Mouse (Mus musculus) midbrain, embryonic 15.5 days (tissue): ENCODE results near the gene Itm2b. TPM values are rescaled to one million over a fixed set of nuclear protein-coding genes. Genes with fewer than 3 reads are reported as not detected.

Experiments
- ATAC-seq: fragments of 200-750 bp; cut with Nextera tagmentation; replicated peaks from 2 replicates; pipeline ENCODE4 v1.8.0; 2017; ENCODE audit warnings: moderate TSS enrichment
- H3K27ac ChIP-seq: fragments of 300-500 bp; sonication (generic); 2 replicates; pipeline ENCODE4 v1.5.1; 2015; ENCODE audit warnings: mild to moderate bottlenecking, inconsistent platforms
- H3K27me3 ChIP-seq: fragments of 300-500 bp; sonication (generic); replicated peaks from 2 replicates; pipeline ENCODE4 v1.6.1; 2015; ENCODE audit warnings: inconsistent platforms
- H3K36me3 ChIP-seq: fragments of 300-500 bp; sonication (generic); replicated peaks from 2 replicates; pipeline ENCODE4 v1.6.1; 2015; ENCODE audit warnings: inconsistent platforms
- H3K4me1 ChIP-seq: fragments of 300-500 bp; sonication (generic); 2 replicates; pipeline ENCODE4 v1.6.1; 2015; ENCODE audit warnings: inconsistent platforms
- H3K4me2 ChIP-seq: fragments of 300-500 bp; sonication (generic); 2 replicates; pipeline ENCODE4 v1.6.1; 2015; ENCODE audit warnings: inconsistent platforms, mild to moderate bottlenecking, moderate library complexity
- H3K4me3 ChIP-seq: fragments of 300-500 bp; sonication (generic); 2 replicates; pipeline ENCODE4 v1.5.1; 2015; ENCODE audit warnings: mild to moderate bottlenecking, inconsistent platforms
- H3K9ac ChIP-seq: fragments of 300-500 bp; sonication (generic); 2 replicates; pipeline ENCODE4 v1.6.1; 2015; ENCODE audit warnings: mild to moderate bottlenecking, inconsistent platforms
- H3K9me3 ChIP-seq: fragments of 300-500 bp; sonication (generic); 2 replicates; pipeline ENCODE4 v1.6.1; 2016; ENCODE audit warnings: inconsistent platforms
- WGBS: fragments of 180-500 bp; shearing (Covaris S2); methylation state at CpG from one replicate; pipeline ENCODE4 v1.1.7; 2015; ENCODE audit warnings: mixed read lengths; 5-methylcytosine and 5-hydroxymethylcytosine counted together
- polyA plus RNA-seq: library from polyadenylated mRNA; unstranded; fragments of >200 nt; fragmentation: Nextera tagmentation; extraction: Ambion mirVana; gene quantifications from 2 replicates; pipeline ENCODE4 v1.2.1, GENCODE M21; 2015

The Itm2b gene
- polyA plus RNA-seq, result 590 and 626 TPM in 2 replicates

DNA sequence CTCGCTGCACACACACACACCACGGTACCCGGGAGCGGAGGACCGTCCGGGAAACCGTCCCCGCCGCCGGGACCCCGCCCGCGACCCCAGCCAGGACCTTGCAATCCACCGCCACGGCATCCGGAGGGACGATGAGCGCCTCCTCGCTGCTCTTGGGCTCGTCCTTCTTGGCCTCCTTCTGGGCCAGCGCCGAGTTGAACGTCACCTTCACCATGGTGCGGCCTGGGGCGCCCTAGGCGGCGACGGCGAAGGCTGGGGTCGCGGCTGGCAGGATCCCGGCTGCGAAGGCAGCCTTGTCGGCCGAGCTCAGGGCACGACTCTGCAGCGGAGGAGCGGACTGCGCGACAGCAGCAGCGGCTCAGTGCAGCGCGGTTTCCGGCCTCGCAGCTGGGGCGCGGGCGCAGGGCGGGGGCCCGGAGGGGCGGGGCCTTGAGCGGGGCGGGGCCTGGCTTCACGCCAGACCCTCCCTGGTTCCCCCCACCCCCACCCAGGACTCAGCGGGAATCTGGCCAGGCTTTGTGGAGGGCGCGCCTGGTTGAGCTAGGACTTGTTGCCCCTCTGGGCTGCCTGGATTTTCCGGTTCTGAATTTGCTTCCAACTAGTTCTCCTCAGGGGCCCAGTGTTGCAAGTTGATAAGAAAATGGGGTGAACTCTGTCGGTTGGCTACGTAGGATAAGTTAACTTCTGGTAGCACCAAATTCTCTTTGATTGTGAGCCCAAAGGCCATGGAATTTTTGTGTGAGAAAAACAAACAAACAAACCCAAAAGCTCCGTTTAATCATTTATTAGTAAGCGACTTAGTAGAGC is at the start of gene Itm2b:
TSS of gene Itm2b (minus strand) at position 377 of the 807 bp plus-strand sequence.
- Histone ChIP-seq H3K9me3 (no peaks in the 10 kb centered on the region), H3K4me2 (peak within 1 kb of the TSS; percentile 58), H3K36me3 (no peaks in the 10 kb centered on the region), H3K27ac (peak within 1 kb of the TSS; percentile 96), H3K4me1 (peaks cover 36% of the 10 kb centered on the region), H3K9ac (peak within 1 kb of the TSS; percentile 99), H3K4me3 (peak within 1 kb of the TSS; percentile 98), H3K27me3 (no peaks in the 10 kb centered on the region)
- ATAC-seq, result peak; percentile 93
- 1% methylated on average over 62 of the region's 62 CpGs for WGBS

DNA sequence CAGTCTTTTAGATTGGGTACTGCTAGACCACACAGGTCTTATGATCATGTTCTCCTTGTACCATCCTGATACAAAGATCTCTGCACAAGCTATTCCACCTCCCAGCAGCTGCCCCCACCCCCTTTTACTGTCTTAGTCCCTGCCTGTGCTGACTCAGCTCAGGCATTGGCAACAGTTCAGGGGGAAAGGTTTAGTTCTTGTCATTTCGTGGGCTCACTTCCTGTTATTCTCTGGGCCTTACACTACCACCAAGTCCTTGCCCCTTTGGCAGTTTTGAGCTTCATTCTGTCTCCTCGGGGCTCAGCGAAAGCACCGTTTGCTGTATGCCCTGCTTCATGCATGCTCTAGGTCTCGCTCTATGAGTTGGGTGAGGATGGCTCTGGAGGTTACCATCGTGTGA is 48.4 kb upstream of the Itm2b start:
- 90% methylated on average over 6 of the region's 6 CpGs for WGBS
- no peak overlapping the region for H3K4me2 ChIP-seq
- ATAC-seq, result no peak
- H3K4me1 ChIP-seq, result no peaks in the 10 kb centered on the region
- H3K9me3 ChIP-seq, result no peaks in the 10 kb centered on the region
- no peak overlapping the region for H3K9ac ChIP-seq
- H3K27me3 ChIP-seq, result no peaks in the 10 kb centered on the region
- no peaks in the 10 kb centered on the region for H3K36me3 ChIP-seq
- no peak overlapping the region for H3K27ac ChIP-seq
- no peak overlapping the region for H3K4me3 ChIP-seq

DNA sequence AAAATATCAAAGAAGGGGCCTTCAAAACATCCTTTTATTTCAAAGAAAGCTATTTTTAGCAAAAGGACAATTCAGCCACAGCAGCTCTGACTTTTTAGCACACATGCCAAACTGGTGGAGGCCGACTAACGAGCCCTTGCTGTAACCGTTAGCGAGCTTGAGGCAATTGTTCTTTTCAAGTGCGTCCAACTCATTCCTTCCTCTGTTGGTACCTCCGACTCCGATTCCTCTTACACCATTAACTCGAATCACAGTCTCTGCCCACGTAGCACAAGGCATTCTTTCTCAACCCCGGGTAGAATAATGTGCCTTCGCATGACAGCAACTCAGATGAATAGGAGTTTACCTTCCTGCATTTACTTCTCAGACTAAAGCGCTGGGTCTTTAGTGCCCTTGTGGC is 45.5 kb upstream of the Itm2b start:
- H3K27me3 ChIP-seq, result no peaks in the 10 kb centered on the region
- no peaks in the 10 kb centered on the region for H3K4me1 ChIP-seq
- WGBS, result 56% methylated on average over 12 of the region's 12 CpGs
- no peak overlapping the region for H3K27ac ChIP-seq
- no peaks in the 10 kb centered on the region for H3K9me3 ChIP-seq
- no peak overlapping the region for H3K9ac ChIP-seq
- no peak overlapping the region for H3K4me3 ChIP-seq
- no peak for ATAC-seq
- H3K4me2 ChIP-seq, result no peak overlapping the region
- no peaks in the 10 kb centered on the region for H3K36me3 ChIP-seq

DNA sequence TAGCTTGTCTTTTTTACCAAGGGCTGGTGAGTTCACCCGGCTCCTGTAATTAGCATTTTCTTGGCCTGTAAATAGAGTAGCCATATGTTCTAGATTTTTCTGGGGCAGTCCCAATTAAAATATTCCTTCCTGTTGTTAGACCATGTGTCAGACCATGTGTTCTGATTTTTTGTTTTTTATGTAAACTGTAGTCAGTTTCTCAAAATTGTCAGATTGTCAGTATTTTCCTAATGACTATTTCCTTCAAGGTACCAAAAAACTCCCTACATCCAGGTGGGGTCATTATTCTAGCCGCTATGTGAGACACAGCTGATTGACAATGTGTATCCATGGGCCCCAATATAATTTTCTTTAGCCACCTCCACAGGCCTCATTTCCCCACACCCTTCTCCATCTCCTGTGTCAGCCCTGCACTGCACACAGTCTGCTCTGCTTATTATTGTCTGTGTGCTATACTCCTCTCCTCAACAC is 40.5 kb upstream of the Itm2b start:
- Histone ChIP-seq H3K9ac (no peak overlapping the region), H3K27ac (no peak overlapping the region), H3K4me1 (no peaks in the 10 kb centered on the region), H3K9me3 (no peaks in the 10 kb centered on the region), H3K27me3 (no peaks in the 10 kb centered on the region), H3K4me2 (no peak overlapping the region), H3K4me3 (no peak overlapping the region), H3K36me3 (no peaks in the 10 kb centered on the region)
- 75% methylated on average over 2 of the region's 2 CpGs for WGBS
- ATAC-seq, result no peak

DNA sequence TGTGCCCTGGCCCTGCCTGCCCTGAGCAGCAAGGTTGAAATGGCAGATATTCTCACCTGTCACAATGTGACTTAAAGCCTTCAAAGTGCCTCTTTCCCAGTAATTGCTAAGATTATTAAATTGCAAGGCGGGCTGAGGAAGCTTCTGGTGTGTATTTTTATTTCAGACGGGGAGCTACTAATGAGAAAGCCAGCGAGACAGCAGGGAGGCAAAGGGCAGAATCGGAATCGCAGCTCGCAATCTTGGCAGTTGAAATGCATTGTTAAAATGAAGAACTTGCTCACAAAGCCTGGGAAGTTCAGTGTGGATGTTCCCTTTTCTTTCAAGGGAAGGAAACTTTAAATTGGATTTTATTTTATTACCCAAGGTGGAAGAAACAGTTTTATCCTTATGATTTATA is 39.9 kb upstream of the Itm2b start:
- H3K4me3 ChIP-seq, result no peak overlapping the region
- 41% methylated on average over 6 of the region's 6 CpGs for WGBS
- no peaks in the 10 kb centered on the region for H3K36me3 ChIP-seq
- H3K4me1 ChIP-seq, result no peaks in the 10 kb centered on the region
- no peak for ATAC-seq
- no peak overlapping the region for H3K4me2 ChIP-seq
- no peak overlapping the region for H3K9ac ChIP-seq
- no peaks in the 10 kb centered on the region for H3K27me3 ChIP-seq
- H3K27ac ChIP-seq, result no peak overlapping the region
- H3K9me3 ChIP-seq, result no peaks in the 10 kb centered on the region

DNA sequence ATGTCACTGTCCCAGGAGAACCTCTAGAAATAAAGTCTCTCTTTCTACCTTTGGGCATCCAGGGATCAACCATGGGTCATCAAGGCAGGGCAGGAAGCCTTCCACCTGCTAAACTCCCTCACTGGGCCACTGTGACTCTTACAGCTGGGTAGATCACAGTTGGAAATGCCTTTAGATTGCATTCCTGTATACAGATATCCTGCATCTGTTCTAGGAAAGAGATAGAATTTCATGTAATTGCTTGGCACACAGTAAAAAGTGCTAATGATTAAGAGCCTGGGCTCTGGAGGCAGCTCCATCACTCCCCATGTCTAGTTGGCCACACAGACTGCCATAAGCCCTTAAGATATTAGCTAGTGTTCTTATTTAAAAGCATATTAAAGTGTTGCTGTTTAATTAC is 38.5 kb upstream of the Itm2b start:
- Histone ChIP-seq H3K9ac (no peak overlapping the region), H3K27me3 (no peaks in the 10 kb centered on the region), H3K4me2 (no peak overlapping the region), H3K36me3 (no peaks in the 10 kb centered on the region), H3K4me1 (no peaks in the 10 kb centered on the region), H3K27ac (no peak overlapping the region), H3K9me3 (no peaks in the 10 kb centered on the region), H3K4me3 (no peak overlapping the region)
- ATAC-seq, result no peak

DNA sequence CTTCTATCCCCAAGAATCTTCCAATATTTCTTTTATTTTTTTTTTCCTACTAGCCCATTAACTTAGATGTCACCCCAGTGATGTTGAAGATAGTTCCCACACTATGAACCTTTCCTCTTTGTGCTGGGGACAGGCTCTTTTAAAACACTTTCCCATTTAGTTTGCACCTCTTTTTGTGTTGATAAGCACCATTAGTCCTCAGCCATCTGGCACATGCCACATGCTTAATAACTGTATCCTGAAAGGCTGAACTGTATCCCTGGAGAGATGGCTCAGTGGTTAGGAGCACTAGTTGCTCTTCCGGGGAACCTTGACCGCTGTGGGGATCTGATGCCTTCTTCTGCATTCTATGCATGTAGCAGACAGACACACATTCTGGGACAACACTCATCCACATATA is 37.5 kb upstream of the Itm2b start:
- ATAC-seq, result no peak
- no peaks in the 10 kb centered on the region for H3K9me3 ChIP-seq
- no peak overlapping the region for H3K4me3 ChIP-seq
- H3K27me3 ChIP-seq, result no peaks in the 10 kb centered on the region
- H3K36me3 ChIP-seq, result no peaks in the 10 kb centered on the region
- H3K4me2 ChIP-seq, result no peak overlapping the region
- H3K4me1 ChIP-seq, result no peaks in the 10 kb centered on the region
- no peak overlapping the region for H3K9ac ChIP-seq
- 86% methylated on average over 2 of the region's 2 CpGs for WGBS
- H3K27ac ChIP-seq, result no peak overlapping the region

DNA sequence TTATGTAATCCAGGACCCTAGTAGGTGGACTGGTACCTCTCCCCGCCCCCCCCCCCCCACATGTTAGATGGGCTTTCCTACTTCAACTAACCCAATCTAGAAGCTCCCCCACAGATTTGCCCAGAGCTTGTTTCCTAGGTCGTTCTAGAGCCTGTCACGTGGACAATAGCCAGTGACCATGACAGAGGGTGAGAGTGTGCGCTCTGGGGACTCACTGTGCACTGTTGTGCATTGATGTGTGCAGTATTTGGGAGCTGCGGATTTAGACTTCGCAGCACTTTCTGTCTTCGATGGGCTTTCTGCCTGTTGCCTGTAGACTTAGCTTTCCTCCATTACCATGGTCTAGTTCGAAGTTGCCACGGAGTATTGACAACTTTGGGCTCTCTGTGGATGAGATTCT is 36.5 kb upstream of the Itm2b start:
- Histone ChIP-seq H3K27ac (no peak overlapping the region), H3K4me1 (no peaks in the 10 kb centered on the region), H3K9me3 (no peaks in the 10 kb centered on the region), H3K9ac (no peak overlapping the region), H3K36me3 (no peaks in the 10 kb centered on the region), H3K4me2 (no peak overlapping the region), H3K4me3 (no peak overlapping the region), H3K27me3 (no peaks in the 10 kb centered on the region)
- WGBS, result 72% methylated on average over 9 of the region's 9 CpGs
- ATAC-seq, result no peak

DNA sequence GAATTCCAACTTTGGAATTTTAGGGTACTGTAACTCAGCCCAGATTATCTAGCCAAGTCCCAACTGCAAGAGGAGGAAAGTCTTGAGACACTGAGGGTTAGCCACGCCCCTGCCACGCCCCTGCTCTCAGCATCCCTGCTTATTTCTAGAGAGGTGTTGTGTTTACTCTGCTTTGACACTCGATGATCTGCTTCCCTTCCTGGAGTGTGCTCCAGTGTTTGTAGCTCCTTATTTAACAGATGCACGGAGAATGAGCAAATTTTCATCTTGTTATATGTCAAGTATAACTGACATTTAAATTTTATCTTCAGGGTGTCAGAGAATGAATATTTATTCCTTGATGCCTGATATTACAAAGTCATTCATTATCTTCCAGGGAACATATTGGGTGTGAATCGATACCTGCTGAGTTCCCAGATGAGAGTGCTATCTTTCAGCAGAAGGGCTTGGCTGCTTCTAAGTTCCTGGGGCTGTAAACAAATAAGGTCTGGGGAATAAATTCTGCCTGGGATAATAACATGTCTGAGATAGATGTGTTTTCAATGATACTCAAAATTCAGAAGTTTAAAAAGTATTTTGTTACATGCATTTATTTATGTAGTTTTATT is 35.2 kb upstream of the Itm2b start:
- no peak for ATAC-seq
- H3K4me2 ChIP-seq, result no peak overlapping the region

DNA sequence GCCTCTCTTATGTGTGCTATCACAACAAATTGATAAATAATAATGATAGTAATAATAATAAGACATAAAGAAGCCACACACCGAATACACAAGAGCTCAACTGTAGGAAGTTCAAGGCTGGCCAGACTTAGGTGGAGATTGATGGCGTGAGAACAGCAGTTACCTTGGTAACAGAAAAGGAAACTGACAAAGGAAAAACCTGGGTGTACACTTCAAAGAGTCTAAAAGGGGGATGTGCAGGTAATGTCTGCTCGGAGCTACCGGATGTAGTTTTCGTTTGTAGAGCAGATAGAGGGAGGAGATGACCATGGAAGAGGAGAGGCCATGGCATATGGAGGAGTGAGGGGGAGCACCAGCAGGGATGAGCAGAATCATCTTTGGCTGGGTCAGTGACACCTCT is 31.4 kb upstream of the Itm2b start:
- Histone ChIP-seq H3K4me2 (no peak overlapping the region), H3K36me3 (no peaks in the 10 kb centered on the region), H3K9me3 (no peaks in the 10 kb centered on the region), H3K27me3 (no peaks in the 10 kb centered on the region), H3K4me3 (no peak overlapping the region), H3K27ac (no peak overlapping the region), H3K4me1 (peaks cover 5% of the 10 kb centered on the region; the same call in 1 of the 2 replicates), H3K9ac (no peak overlapping the region)
- 76% methylated on average over 5 of the region's 5 CpGs for WGBS
- no peak for ATAC-seq

More for the DNA sequence above, 35.2 kb upstream of the Itm2b start:
- peaks cover 5% of the 10 kb centered on the region; the same call in 1 of the 2 replicates for H3K4me1 ChIP-seq
- WGBS, result 42% methylated on average over 5 of the region's 5 CpGs
- no peak overlapping the region for H3K4me3 ChIP-seq
- H3K27ac ChIP-seq, result no peak overlapping the region
- no peaks in the 10 kb centered on the region for H3K36me3 ChIP-seq
- no peaks in the 10 kb centered on the region for H3K27me3 ChIP-seq
- H3K9me3 ChIP-seq, result no peaks in the 10 kb centered on the region
- H3K9ac ChIP-seq, result no peak overlapping the region

DNA sequence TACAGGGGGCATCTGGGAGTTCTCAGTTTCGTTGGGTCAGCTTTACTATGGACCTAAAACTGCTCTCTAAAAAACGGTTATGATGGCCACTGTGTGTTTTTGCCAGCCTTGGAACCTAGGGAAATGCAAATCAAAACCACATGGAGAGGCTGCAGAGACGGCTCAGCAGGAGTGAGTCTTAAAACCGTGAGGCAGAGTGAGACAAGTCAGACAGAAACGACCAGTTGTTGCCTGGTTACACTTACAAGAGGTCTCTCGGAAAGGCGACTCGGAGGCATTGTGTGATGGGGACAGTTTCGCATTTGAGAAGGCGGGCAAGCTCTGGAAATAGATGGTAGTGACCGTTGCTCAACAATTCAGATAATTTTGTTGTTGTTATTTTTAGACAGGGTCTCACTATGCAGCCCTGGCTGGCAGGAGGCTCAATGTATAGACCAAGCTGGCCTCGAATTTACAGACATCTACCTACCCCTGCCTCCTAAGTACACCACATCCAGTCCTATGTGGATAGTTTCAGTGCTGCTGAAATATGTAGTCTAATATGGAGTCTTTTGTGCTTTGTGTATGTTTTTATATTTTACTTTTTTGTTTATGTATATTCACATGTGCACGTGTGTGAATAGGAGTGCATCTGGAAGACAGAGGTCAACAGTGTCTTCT is 30.4 kb upstream of the Itm2b start:
- peak; percentile 63; the same call in 1 of the 2 replicates for ATAC-seq
- peaks cover 5% of the 10 kb centered on the region; the same call in 1 of the 2 replicates for H3K4me1 ChIP-seq
- no peaks in the 10 kb centered on the region for H3K36me3 ChIP-seq
- no peak overlapping the region for H3K27ac ChIP-seq
- H3K27me3 ChIP-seq, result no peaks in the 10 kb centered on the region
- 0 out of 2 replicates have a peak overlapping the region, but pooled peaks have one; percentile 9 for H3K4me2 ChIP-seq
- H3K4me3 ChIP-seq, result no peak overlapping the region
- H3K9me3 ChIP-seq, result no peaks in the 10 kb centered on the region
- WGBS, result 22% methylated on average over 13 of the region's 13 CpGs
- H3K9ac ChIP-seq, result no peak overlapping the region

DNA sequence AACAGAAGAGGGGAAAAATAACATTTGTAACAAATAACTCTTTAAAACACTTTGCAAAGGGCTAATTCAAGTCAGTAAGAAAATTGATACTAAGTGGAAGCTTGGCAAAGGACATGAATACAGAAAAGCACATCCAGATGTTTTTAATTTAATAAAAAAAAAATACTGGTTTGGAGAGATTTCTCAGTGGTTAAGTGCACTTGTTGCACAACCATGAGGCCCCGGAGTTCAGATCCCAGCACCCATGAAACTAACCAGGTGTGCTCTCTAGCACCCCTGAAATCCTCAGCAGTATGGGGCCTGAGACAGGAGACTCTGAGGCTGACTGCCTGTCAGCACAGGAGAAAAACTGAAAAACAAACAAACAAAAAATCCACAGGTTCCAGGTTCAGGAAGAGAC is 26.6 kb upstream of the Itm2b start:
- Histone ChIP-seq H3K27ac (no peak overlapping the region), H3K27me3 (no peaks in the 10 kb centered on the region), H3K4me1 (peaks cover 5% of the 10 kb centered on the region; the same call in 1 of the 2 replicates), H3K4me3 (no peak overlapping the region), H3K9ac (no peak overlapping the region), H3K4me2 (no peak overlapping the region), H3K9me3 (no peaks in the 10 kb centered on the region), H3K36me3 (no peaks in the 10 kb centered on the region)
- 85% methylated on average over 1 of the region's 1 CpGs for WGBS
- ATAC-seq, result no peak
